Mouse (Mus musculus) gastrocnemius, postnatal 36 days (tissue): ENCODE results near the gene Aldh1l1. TPM values are rescaled to one million over a fixed set of nuclear protein-coding genes. Genes with fewer than 3 reads are reported as not detected.
A peak's percentile ranks its signal among the peaks of the same experiment; 100 is the strongest.

Experiments used
- DNase-seq, 2 experiments: peaks; one replicate each; pipeline ENCODE4 v3.0.0; 2022
- intact Hi-C: fragments of 180-260 bp; cut with DNase I; formaldehyde crosslinking; loops from one replicate; pipeline ENCODE4 v1.15.1; 2025
- total RNA-seq, 2 experiments: library from RNA; stranded (reverse); gene quantifications; 2 replicates each; pipeline ENCODE4 v1.2.3; 2021

Aldh1l1 gene
- total RNA-seq, 2 experiments from 2014 or later, result 2.9 to 4.0 TPM

- intact Hi-C loops, result loop anchor here (10.0 kb wide), 1 partner anchor 135 kb away; no protein-coding TSS in a partner anchor
- no peak for DNase-seq
Measured at GRCm38 (mm10) chr6:90569736-90570383, 83.6 kb downstream of the Aldh1l1 start.

GRCm38 (mm10) chr6:90570392-90570791, 84.2 kb downstream of the Aldh1l1 start:
- intact Hi-C loops, result loop anchor here (10.0 kb wide), 1 partner anchor 136 kb away; no protein-coding TSS in a partner anchor
- no peak for DNase-seq

- intact Hi-C loops, result loop anchor here (10.0 kb wide), 1 partner anchor 140 kb away; no protein-coding TSS in a partner anchor
- peak; percentile 71 for DNase-seq
Measured at GRCm38 (mm10) chr6:90575261-90575715, 89.1 kb downstream of the Aldh1l1 start.

GRCm38 (mm10) chr6:90578174-90578573, 91.9 kb downstream of the Aldh1l1 start:
- intact Hi-C loops, result loop anchor here (10.0 kb wide), 1 partner anchor 143 kb away; no protein-coding TSS in a partner anchor
- no peak for DNase-seq

GRCm38 (mm10) chr6:90582331-90582730, 96.1 kb downstream of the Aldh1l1 start:
- intact Hi-C loops, result no loop called here
- DNase-seq, result no peak

GRCm38 (mm10) chr6:90588113-90588512, 101.9 kb downstream of the Aldh1l1 start:
- no peak for DNase-seq
- intact Hi-C loops, result no loop called here

- intact Hi-C loops, result no loop called here
- DNase-seq, result no peak
Measured at GRCm38 (mm10) chr6:90590707-90591106, 104.5 kb downstream of the Aldh1l1 start.

GRCm38 (mm10) chr6:90594972-90595371, 108.7 kb downstream of the Aldh1l1 start:
- intact Hi-C loops, result no loop called here
- no peak for DNase-seq

GRCm38 (mm10) chr6:90597060-90597459, 110.8 kb downstream of the Aldh1l1 start:
- DNase-seq, result no peak
- intact Hi-C loops, result no loop called here

- peak in 1 of 2 experiments; percentile 51 for DNase-seq
- intact Hi-C loops, result no loop called here
Measured at GRCm38 (mm10) chr6:90597592-90597991, 111.4 kb downstream of the Aldh1l1 start.

GRCm38 (mm10) chr6:90598197-90598596, 112.0 kb downstream of the Aldh1l1 start:
- DNase-seq, result no peak
- intact Hi-C loops, result no loop called here

GRCm38 (mm10) chr6:90600351-90600750, 114.1 kb downstream of the Aldh1l1 start:
- intact Hi-C loops, result no loop called here
- DNase-seq, result no peak

- DNase-seq, result peak in 1 of 2 experiments; percentile 43
- intact Hi-C loops, result no loop called here
Measured at GRCm38 (mm10) chr6:90601736-90602135, 115.5 kb downstream of the Aldh1l1 start.

GRCm38 (mm10) chr6:90602304-90602703, 116.1 kb downstream of the Aldh1l1 start:
- no peak for DNase-seq
- intact Hi-C loops, result no loop called here

GRCm38 (mm10) chr6:90603126-90603525, 116.9 kb downstream of the Aldh1l1 start:
- intact Hi-C loops, result no loop called here
- DNase-seq, result no peak

- no peak for DNase-seq
- intact Hi-C loops, result loop anchor here (2.0 kb wide), 1 partner anchor 125 kb away; no protein-coding TSS in a partner anchor
Measured at GRCm38 (mm10) chr6:90604130-90604529, 117.9 kb downstream of the Aldh1l1 start.

- DNase-seq, result peak; percentile 93 to 94
Measured at GRCm38 (mm10) chr6:90604533-90605297, 118.5 kb downstream of the Aldh1l1 start, which contains the start of gene Slc41a3. TSS of gene Slc41a3 (plus strand) at chr6:90604725.

GRCm38 (mm10) chr6:90605298-90605665, 119.1 kb downstream of the Aldh1l1 start:
- intact Hi-C loops, result loop anchor here (2.0 kb wide), 1 partner anchor 124 kb away; no protein-coding TSS in a partner anchor
- no peak for DNase-seq

More at GRCm38 (mm10) chr6:90604533-90605297, 118.5 kb downstream of the Aldh1l1 start, which contains the start of gene Slc41a3:
- intact Hi-C loops, result loop anchor here (2.0 kb wide), 1 partner anchor 124 kb away; no protein-coding TSS in a partner anchor

- DNase-seq, result peak in 1 of 2 experiments; percentile 45
- intact Hi-C loops, result loop anchor here (2.0 kb wide), 1 partner anchor 18 kb away; no protein-coding TSS in a partner anchor
Measured at GRCm38 (mm10) chr6:90606538-90606937, 120.3 kb downstream of the Aldh1l1 start.

- intact Hi-C loops, result loop anchor here (2.0 kb wide), 1 partner anchor 18 kb away; no protein-coding TSS in a partner anchor
Measured at GRCm38 (mm10) chr6:90607196-90607595, 121.0 kb downstream of the Aldh1l1 start.

GRCm38 (mm10) chr6:90608186-90608585, 122.0 kb downstream of the Aldh1l1 start:
- intact Hi-C loops, result no loop called here
- DNase-seq, result no peak

More at GRCm38 (mm10) chr6:90607196-90607595, 121.0 kb downstream of the Aldh1l1 start:
- DNase-seq, result peak in 1 of 2 experiments; percentile 52
